Mouse (Mus musculus) skeletal muscle tissue, adult 2 months (tissue): ENCODE data around the gene Ift20.
"Not testable (repeated sequence)": the region's sequence is repeated elsewhere in the genome, so short reads cannot be mapped to it uniquely, and the experiment has no call there.

Experiments
- DNase-seq: peaks from one replicate; pipeline ENCODE4 v3.0.0-alpha.2; 2012; ENCODE audit warnings: low read depth, low spot score

Gene Ift20

GRCm38 (mm10) chr11:78560447-78560846, 24.3 kb downstream of the Ift20 start:
- no peak for DNase-seq

- DNase-seq = no peak
Measured at GRCm38 (mm10) chr11:78566775-78567174, 30.6 kb downstream of the Ift20 start.

- no peak for DNase-seq
Measured at GRCm38 (mm10) chr11:78567614-78568013, 31.5 kb downstream of the Ift20 start.

GRCm38 (mm10) chr11:78568827-78569226, 32.7 kb downstream of the Ift20 start:
- DNase-seq = no peak

GRCm38 (mm10) chr11:78569806-78570205, 33.6 kb downstream of the Ift20 start:
- DNase-seq = no peak

- no peak for DNase-seq
Measured at GRCm38 (mm10) chr11:78571441-78571840, 35.3 kb downstream of the Ift20 start.

- DNase-seq = no peak
Measured at GRCm38 (mm10) chr11:78571854-78572253, 35.7 kb downstream of the Ift20 start.

DNA sequence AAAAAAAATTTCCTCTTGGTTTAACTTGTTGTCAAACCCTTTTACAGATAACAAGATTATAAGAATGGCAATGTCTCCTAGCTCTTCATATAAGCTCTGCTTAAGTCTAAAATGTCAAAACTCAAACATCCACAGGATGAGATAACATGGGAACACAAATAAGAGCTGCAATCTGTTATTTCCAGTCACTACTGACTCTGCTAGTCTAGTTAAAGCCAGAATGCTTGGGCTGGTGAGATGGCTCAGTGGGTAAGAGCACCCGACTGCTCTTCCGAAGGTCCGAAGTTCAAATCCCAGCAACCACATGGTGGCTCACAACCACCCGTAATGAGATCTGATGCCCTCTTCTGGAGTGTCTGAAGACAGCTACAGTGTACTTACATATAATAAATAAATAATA, 37.9 kb downstream of the Ift20 start:
- not testable (repeated sequence) for DNase-seq

DNA sequence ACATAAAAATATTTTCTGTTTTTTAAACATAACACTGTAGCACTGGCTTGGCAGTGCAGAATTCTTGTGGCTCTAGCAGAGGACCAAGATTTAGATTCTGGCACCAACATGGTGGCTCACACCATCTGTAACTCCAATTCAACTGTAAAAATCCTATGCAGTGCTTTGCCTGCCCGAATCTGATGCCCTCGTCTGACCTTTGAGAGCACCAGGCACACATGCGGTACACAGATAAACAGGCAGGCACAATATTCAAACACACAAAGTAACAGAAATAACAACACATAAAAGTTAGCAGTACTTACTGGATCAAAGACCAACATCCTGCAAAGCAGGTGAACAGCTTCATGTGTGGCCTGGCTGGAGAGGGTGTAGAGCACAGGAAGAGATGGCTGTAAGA, 38.4 kb downstream of the Ift20 start:
- no peak for DNase-seq

GRCm38 (mm10) chr11:78574975-78575374, 38.8 kb downstream of the Ift20 start:
- no peak for DNase-seq

DNA sequence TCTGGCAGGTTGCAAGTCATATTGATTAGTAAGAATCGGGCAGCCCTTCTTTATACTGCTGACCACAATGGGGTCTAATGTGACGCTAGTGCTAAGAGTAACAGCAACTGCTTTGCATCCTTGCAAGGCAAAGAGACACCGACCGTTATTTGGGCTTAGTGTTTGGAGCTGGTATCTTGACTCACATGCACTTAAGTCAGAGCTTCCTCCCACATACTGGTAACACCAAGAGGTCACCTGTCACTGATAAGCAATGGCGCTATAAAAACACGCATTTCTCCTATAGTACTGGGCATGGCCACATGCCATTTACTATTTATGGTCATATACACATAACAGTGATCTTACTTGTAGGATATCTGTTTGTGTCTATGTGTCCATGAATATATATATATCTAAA, 46.7 kb downstream of the Ift20 start:
- no peak for DNase-seq

GRCm38 (mm10) chr11:78586099-78586498, 49.9 kb downstream of the Ift20 start:
- DNase-seq = no peak

DNA sequence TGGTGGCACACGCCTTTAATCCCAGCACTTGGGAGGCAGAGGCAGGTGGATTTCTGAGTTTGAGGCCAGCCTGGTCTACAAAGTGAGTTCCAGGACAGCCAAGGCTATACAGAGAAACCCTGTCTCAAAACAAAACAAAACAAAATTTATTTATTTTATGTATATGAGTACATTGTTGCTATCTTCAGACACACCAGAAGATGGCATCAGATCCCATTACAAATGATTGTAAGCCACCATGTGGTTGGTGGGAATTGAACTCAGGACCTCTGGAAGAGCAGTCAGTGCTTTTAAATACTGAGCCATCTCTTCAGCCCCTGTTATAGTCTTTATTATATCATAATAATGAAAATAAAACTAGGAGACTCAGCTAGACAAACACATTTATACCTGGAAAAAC, 51.5 kb downstream of the Ift20 start:
- DNase-seq = not testable (repeated sequence)
